In the genomic region with DNA sequence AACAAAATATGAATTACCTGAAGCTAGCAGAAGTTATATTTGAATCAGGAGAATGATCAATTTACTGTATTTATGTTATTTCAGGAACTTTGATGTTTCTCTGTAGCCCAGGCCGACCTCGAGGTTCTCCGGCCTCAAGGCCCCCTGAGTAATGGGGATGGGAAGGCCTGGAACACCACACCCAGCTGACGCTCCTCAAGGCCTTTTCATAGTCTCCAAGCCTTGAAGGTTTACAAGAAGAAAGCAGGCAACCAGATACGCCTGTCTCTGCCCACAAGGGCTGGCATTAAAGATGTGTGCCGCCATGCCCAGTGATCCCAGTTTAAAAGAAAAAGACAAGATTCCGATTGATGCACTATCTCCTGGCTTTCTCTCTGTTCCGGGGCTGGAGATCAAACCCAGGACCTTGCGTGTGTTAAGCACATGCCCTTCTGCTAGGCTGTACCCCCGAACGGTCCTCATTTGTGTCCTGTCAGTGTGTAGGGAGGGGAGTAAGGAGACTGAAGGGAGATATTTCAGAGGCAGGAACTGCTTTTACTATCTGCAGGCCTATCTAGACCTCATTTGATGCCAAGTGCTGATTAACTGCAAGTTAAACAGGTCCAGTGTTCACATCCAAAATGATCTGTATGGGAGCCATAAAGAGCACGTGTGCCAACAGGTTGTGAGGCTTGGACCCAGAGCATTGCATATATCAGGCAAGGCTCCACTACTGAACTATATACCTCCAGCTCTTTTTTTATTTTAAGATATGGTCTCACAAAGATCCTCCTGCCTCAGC, we compare ENCODE assay signal across 9 mouse cellular contexts. TPM values are rescaled to one million over a fixed set of nuclear protein-coding genes. Genes with fewer than 3 reads are reported as not detected.
DNase-seq lines count a peak whose midpoint lies in the region; ATAC-seq lines count a peak whose summit lies in the region.
"Had no signal": no experiment of that assay in that cellular context is flagged by ENCODE, and none has a peak within 500 bp of the region (broad histone marks: within the 10 kb centered on the region; RNA-seq: fewer than 3 reads in every experiment).

No protein-coding gene starts in this region.

- peaks cover 84% of the 10 kb centered on the region for H3K79me2 ChIP-seq in macrophage (ENCODE audit: inconsistent target)

- ATAC-seq in heart, embryonic 15.5 days (replicated peaks; ENCODE audit: insufficient number of reproducible peaks, insufficient read depth, low FRiP score, low read depth) = no peak
- no peak for ATAC-seq in forebrain, embryonic 16.5 days

- H3K36me3 ChIP-seq in heart, embryonic 15.5 days = peaks cover 6% of the 10 kb centered on the region; the same call in 1 of the 2 replicates
- H3K36me3 ChIP-seq in forebrain, embryonic 16.5 days (ENCODE audit: control insufficient read depth, insufficient read depth) = peaks cover 6% of the 10 kb centered on the region; the same call in 1 of the 2 replicates
- H3K36me3 ChIP-seq in macrophage (ENCODE audit: inconsistent target) = peaks cover 22% of the 10 kb centered on the region

- no peak for DNase-seq in heart, postnatal 36 days
- peak; percentile 68 for DNase-seq in adrenal gland, adult 8-10 months
- no peak for DNase-seq in MN1 (ENCODE audit: low spot score)
- DNase-seq in spleen, postnatal 14 days (ENCODE audit: low spot score in 2 of 2) = no peak
- no peak for DNase-seq in cerebellum, postnatal 14 days

- H3K27me3 ChIP-seq in heart, embryonic 15.5 days = no peaks in the 10 kb centered on the region
- no peaks in the 10 kb centered on the region for H3K27me3 ChIP-seq in forebrain, embryonic 16.5 days (replicated peaks; ENCODE audit: control insufficient read depth, insufficient read depth, low read length)

- H3K4me2 ChIP-seq in heart, embryonic 15.5 days = peak overlapping the region; percentile 87
- H3K4me2 ChIP-seq in forebrain, embryonic 16.5 days (ENCODE audit: low read length) = no peak overlapping the region; the same call in 1 of the 2 replicates

- peaks cover 20% of the 10 kb centered on the region for H3K4me1 ChIP-seq in heart, embryonic 15.5 days (replicated peaks)
- H3K4me1 ChIP-seq in forebrain, embryonic 16.5 days (replicated peaks; ENCODE audit: control insufficient read depth, insufficient read depth, low read length) = peaks cover 24% of the 10 kb centered on the region

- H3K9ac ChIP-seq in heart, embryonic 15.5 days = no peak overlapping the region
- peak overlapping the region; percentile 23 for H3K9ac ChIP-seq in forebrain, embryonic 16.5 days (replicated peaks; ENCODE audit: low read depth, low read length)

- H3K9me3 ChIP-seq in heart, embryonic 15.5 days (replicated peaks) = no peaks in the 10 kb centered on the region
- no peaks in the 10 kb centered on the region for H3K9me3 ChIP-seq in forebrain, embryonic 16.5 days (ENCODE audit: control insufficient read depth, low read length)
- H3K9me3 ChIP-seq: G1E had no signal

- peak overlapping the region; percentile 86; the same call in 1 of the 2 replicates for H3K4me3 ChIP-seq in heart, embryonic 15.5 days
- H3K4me3 ChIP-seq in forebrain, embryonic 16.5 days (replicated peaks; ENCODE audit: low read length) = no peak overlapping the region
- peak overlapping the region; percentile 91 for H3K4me3 ChIP-seq in macrophage (ENCODE audit: inconsistent target)

- WGBS in heart, embryonic 15.5 days = 87% methylated on average over 12 of the region's 12 CpGs
- WGBS in forebrain, embryonic 16.5 days = 91% methylated on average over 12 of the region's 12 CpGs
- 92% methylated on average over 11 of the region's 12 CpGs for WGBS in macrophage (ENCODE audit: missing documents)

- no peak overlapping the region for H3K27ac ChIP-seq in heart, embryonic 15.5 days
- no peak overlapping the region for H3K27ac ChIP-seq in forebrain, embryonic 16.5 days (ENCODE audit: low read length)
- H3K27ac ChIP-seq in macrophage = peak overlapping the region; percentile 96

- intact Hi-C loops in heart, postnatal 36 days (cut with DNase I) = loop anchor here (2.0 to 5.0 kb wide), 2 partner anchors 30 to 67 kb away; a partner anchor contains a TSS

RNA-seq across cellular contexts. Expression of a gene that starts 2.8 kb away (rescaled TPM):
- 23.8 and 26.5 TPM in 2 replicates for polyA plus RNA-seq in heart, embryonic 15.5 days (2015; fragmentation: Nextera tagmentation; extraction: Ambion mirVana)
- 10 to 100 TPM; 24.1 to 26.6 TPM for total RNA-seq in heart, postnatal 36 days (2021)
- total RNA-seq in adrenal gland, adult 8-10 months (2022) = 10 to 100 TPM; 26.8 to 34.8 (median 31.7) TPM
- polyA plus RNA-seq in forebrain, embryonic 16.5 days (2015; fragmentation: Nextera tagmentation; extraction: Ambion mirVana) = 45.8 and 55.6 TPM in 2 replicates
- total RNA-seq in macrophage (2018; cell fraction: chromatin; rRNA removed) = 10 to 100 TPM in 13 of 26 experiments, 1 to 10 TPM in 13; 2.4 to 36.5 (median 11.0) TPM
- 10 to 100 TPM in 21 of 26 experiments, 1 to 10 TPM in 5; 8.0 to 27.4 (median 13.0) TPM for total RNA-seq in macrophage (2018; cell fraction: cytosol; rRNA removed)
- 10 to 100 TPM in 16 of 26 experiments, 1 to 10 TPM in 10; 4.2 to 29.9 (median 11.3) TPM for total RNA-seq in macrophage (2018; cell fraction: nucleus; rRNA removed)
- polyA plus RNA-seq in macrophage (2018) = 16.7 to 27.9 TPM (median 19.2 TPM) in 3 replicates

RNA-seq across cellular contexts. Expression of a gene that starts 3.5 kb away (rescaled TPM):
- 24.7 and 27.6 TPM in 2 replicates for polyA plus RNA-seq in heart, embryonic 15.5 days (2015; fragmentation: Nextera tagmentation; extraction: Ambion mirVana)
- total RNA-seq in heart, postnatal 36 days (2021) = 10 to 100 TPM; 26.7 to 26.8 TPM
- 100 to 1,000 TPM; 127 to 191 (median 150) TPM for total RNA-seq in adrenal gland, adult 8-10 months (2022)
- polyA plus RNA-seq in forebrain, embryonic 16.5 days (2015; fragmentation: Nextera tagmentation; extraction: Ambion mirVana) = 43.6 and 44.3 TPM in 2 replicates
- 100 to 1,000 TPM in 11 of 26 experiments, 10 to 100 TPM in 15; 23.9 to 384 (median 82.5) TPM for total RNA-seq in macrophage (2018; cell fraction: chromatin; rRNA removed)
- 100 to 1,000 TPM in 10 of 26 experiments, 10 to 100 TPM in 16; 32.1 to 137 (median 68.6) TPM for total RNA-seq in macrophage (2018; cell fraction: cytosol; rRNA removed)
- 100 to 1,000 TPM in 5 of 26 experiments, 10 to 100 TPM in 21; 27.8 to 201 (median 64.5) TPM for total RNA-seq in macrophage (2018; cell fraction: nucleus; rRNA removed)
- 99.7 to 130 TPM (median 126 TPM) in 3 replicates for polyA plus RNA-seq in macrophage (2018)

RNA-seq across cellular contexts. Expression of a gene that starts 22.3 kb away (rescaled TPM):
- 0.64 and 1.2 TPM in 2 replicates for polyA plus RNA-seq in heart, embryonic 15.5 days (2015; fragmentation: Nextera tagmentation; extraction: Ambion mirVana)
- under 1 TPM; 0.53 to 0.60 TPM for total RNA-seq in heart, postnatal 36 days (2021)
- 1 to 10 TPM; 1.9 to 4.2 (median 3.0) TPM for total RNA-seq in adrenal gland, adult 8-10 months (2022)
- 0.51 and 0.86 TPM in 2 replicates for polyA plus RNA-seq in forebrain, embryonic 16.5 days (2015; fragmentation: Nextera tagmentation; extraction: Ambion mirVana)
- 10 to 100 TPM in 25 of 26 experiments, 1 to 10 TPM in 1; 7.9 to 57.8 (median 37.8) TPM for total RNA-seq in macrophage (2018; cell fraction: chromatin; rRNA removed)
- total RNA-seq in macrophage (2018; cell fraction: cytosol; rRNA removed) = 1 to 10 TPM; 2.9 to 6.7 (median 4.4) TPM
- 10 to 100 TPM in 23 of 26 experiments, 1 to 10 TPM in 3; 6.4 to 43.8 (median 23.7) TPM for total RNA-seq in macrophage (2018; cell fraction: nucleus; rRNA removed)
- polyA plus RNA-seq in macrophage (2018) = 4.7 to 5.1 TPM (median 4.8 TPM) in 3 replicates

RNA-seq across cellular contexts. Expression of a gene that starts 29.9 kb away (rescaled TPM):
- 120 and 139 TPM in 2 replicates for polyA plus RNA-seq in heart, embryonic 15.5 days (2015; fragmentation: Nextera tagmentation; extraction: Ambion mirVana)
- total RNA-seq in heart, postnatal 36 days (2021) = 10 to 100 TPM; 36.4 to 45.9 TPM
- 100 to 1,000 TPM; 211 to 272 (median 241) TPM for total RNA-seq in adrenal gland, adult 8-10 months (2022)
- 104 and 108 TPM in 2 replicates for polyA plus RNA-seq in forebrain, embryonic 16.5 days (2015; fragmentation: Nextera tagmentation; extraction: Ambion mirVana)
- 100 to 1,000 TPM; 122 to 397 (median 242) TPM for total RNA-seq in macrophage (2018; cell fraction: chromatin; rRNA removed)
- total RNA-seq in macrophage (2018; cell fraction: cytosol; rRNA removed) = 100 to 1,000 TPM; 159 to 231 (median 184) TPM
- 100 to 1,000 TPM; 133 to 373 (median 198) TPM for total RNA-seq in macrophage (2018; cell fraction: nucleus; rRNA removed)
- 216 to 338 TPM (median 252 TPM) in 3 replicates for polyA plus RNA-seq in macrophage (2018)

RNA-seq across cellular contexts. Expression of a gene that starts 33.7 kb away (rescaled TPM):
- polyA plus RNA-seq in heart, embryonic 15.5 days (2015; fragmentation: Nextera tagmentation; extraction: Ambion mirVana) = 0.06 and 0.38 TPM in 2 replicates
- total RNA-seq in heart, postnatal 36 days (2021) = not detected
- total RNA-seq in adrenal gland, adult 8-10 months (2022) = under 1 TPM in 1 of 4 experiments, not detected in 3; 0.75 TPM
- 0.23 TPM in 1 of 2 replicates, not detected in the other for polyA plus RNA-seq in forebrain, embryonic 16.5 days (2015; fragmentation: Nextera tagmentation; extraction: Ambion mirVana)
- 1 to 10 TPM in 9 of 26 experiments, under 1 TPM in 5, not detected in 12; 0.39 to 4.7 (median 1.5) TPM for total RNA-seq in macrophage (2018; cell fraction: chromatin; rRNA removed)
- under 1 TPM in 1 of 26 experiments, not detected in 25; 0.30 TPM for total RNA-seq in macrophage (2018; cell fraction: cytosol; rRNA removed)
- total RNA-seq in macrophage (2018; cell fraction: nucleus; rRNA removed) = 1 to 10 TPM in 3 of 26 experiments, under 1 TPM in 5, not detected in 18; 0.34 to 2.4 (median 0.96) TPM
- not detected in 3 replicates for polyA plus RNA-seq in macrophage (2018)
- total RNA-seq: G1E had no signal
